Mouse (Mus musculus): Measurements from ENCODE around the gene Psmd13. TPM values are rescaled to one million over a fixed set of nuclear protein-coding genes. Genes with fewer than 3 reads are reported as not detected.

The Psmd13 gene
- total RNA-seq, 2 experiments from 2014 or later: 155 to 165 TPM

DNA sequence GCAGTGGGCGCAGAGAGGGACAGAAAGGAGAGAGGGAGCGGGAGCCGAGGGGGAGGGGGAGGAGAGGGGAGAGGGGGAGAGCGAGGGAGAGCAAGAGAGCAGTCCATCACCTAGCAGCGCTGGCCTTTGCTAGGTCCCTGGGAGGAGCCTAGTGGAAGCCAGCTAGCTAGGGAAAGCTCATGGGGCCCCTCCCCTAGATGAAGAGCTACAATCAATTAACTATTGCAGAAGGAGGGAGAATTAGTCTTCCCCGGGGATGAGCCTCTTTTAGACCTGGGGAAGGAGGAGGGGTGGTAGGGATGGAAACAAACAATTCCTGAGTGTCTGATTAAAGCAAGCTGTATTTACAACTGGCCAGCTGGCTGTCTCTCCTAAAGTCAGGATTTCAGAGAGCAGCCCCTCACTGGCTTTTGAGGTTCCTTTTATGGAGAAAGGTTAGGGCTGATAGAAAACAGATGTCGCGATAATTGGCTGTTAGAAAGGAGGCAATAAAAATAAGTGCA, 58.0 kb downstream of the Psmd13 start:
- no peak for DNase-seq

GRCm38 (mm10) chr7:140941222-140942051, 59.7 kb downstream of the Psmd13 start, which contains the start of gene Pgghg:
Gene Pgghg, plus strand, starts transcription at chr7:140941391.
- peak; percentile 84 for DNase-seq
- intact Hi-C loops (cut with DNase I): no loop called here

More for the DNA sequence above, 58.0 kb downstream of the Psmd13 start:
- intact Hi-C loops (cut with DNase I): no loop called here

GRCm38 (mm10) chr7:140942341-140942740, 60.6 kb downstream of the Psmd13 start:
- DNase-seq: no peak
- intact Hi-C loops (cut with DNase I): no loop called here

GRCm38 (mm10) chr7:140942811-140943210, 61.0 kb downstream of the Psmd13 start:
- no peak for DNase-seq

DNA sequence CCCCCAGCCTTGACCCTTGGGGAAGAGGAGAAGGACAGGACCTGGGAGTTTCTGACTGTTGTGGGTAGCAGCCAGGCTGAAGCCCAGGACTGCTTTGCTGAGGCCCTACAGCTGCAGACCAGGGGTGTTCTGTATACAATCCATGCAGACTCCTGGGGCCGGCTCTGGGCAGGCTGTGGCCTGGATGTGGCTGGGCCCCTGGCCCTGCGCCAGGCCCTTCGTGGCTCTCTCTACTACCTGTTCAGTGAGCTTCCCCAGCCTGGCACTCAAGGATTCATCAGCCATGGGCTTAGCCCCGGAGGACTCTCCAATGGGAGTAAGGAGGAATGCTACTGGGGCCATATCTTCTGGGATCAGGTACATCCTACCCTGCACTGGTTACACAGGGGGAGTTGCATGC, 61.6 kb downstream of the Psmd13 start:
- no peak for DNase-seq
- intact Hi-C loops (cut with DNase I): no loop called here

More at GRCm38 (mm10) chr7:140942811-140943210, 61.0 kb downstream of the Psmd13 start:
- intact Hi-C loops (cut with DNase I): no loop called here

DNA sequence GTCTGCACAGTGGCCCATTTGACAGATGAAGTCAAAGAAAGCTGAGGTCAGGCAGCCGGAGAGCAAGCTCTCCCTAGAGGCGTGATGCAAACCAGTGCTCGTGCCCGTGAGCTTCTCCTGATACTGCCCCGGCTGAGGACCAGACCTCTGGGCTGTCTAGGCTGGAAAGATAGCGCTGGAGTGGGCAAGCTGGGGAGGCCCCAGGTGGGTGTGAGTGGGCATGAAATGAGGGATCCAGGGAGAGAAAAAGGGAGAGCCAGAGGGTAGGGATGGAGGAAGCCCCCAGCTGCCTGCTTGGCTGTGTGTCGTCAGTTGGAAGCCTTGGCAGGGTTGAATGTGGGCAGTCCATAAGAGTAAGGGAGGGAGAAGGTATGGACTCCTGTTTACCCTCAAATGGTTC, 62.5 kb downstream of the Psmd13 start:
- intact Hi-C loops (cut with DNase I): no loop called here
- no peak for DNase-seq

DNA sequence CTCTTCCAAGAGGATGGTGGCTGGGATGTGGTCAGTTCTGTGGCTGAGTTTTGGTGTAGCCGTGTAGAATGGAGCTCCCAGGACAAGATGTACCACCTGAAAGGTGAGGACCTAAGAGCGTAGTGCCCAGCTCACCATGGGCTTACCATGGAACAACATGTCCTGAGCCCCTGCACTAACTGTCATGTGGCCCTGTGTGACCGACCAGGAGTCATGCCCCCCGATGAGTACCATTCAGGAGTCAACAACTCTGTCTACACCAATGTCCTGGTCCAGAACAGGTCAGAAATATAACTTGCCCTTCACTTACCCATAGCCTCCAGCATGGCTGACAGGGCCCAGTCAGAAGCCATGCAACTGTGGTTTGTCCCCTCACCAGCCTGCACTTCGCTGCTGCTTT, 63.5 kb downstream of the Psmd13 start:
- intact Hi-C loops (cut with DNase I): no loop called here

GRCm38 (mm10) chr7:140946311-140946710, 64.5 kb downstream of the Psmd13 start:
- intact Hi-C loops (cut with DNase I): no loop called here
- DNase-seq: no peak

More for the DNA sequence above, 63.5 kb downstream of the Psmd13 start:
- DNase-seq: no peak

GRCm38 (mm10) chr7:140946980-140947379, 65.2 kb downstream of the Psmd13 start:
- intact Hi-C loops (cut with DNase I): no loop called here
- DNase-seq: no peak

GRCm38 (mm10) chr7:140948161-140948560, 66.4 kb downstream of the Psmd13 start:
- DNase-seq: no peak
- intact Hi-C loops (cut with DNase I): no loop called here

Other genes with a start within 250 kb of the Psmd13 start
- gene Olfr53, start 235.5 kb upstream of the Psmd13 start, total RNA-seq (2021): not detected
- gene Olfr539, start 222.0 kb upstream of the Psmd13 start, total RNA-seq (2021): under 1 TPM; 0.02 to 0.08 TPM
- under 1 TPM; 0.06 to 0.08 TPM for gene Olfr45, start 200.0 kb upstream of the Psmd13 start, total RNA-seq (2021)
- gene Olfr541, start 184.7 kb upstream of the Psmd13 start, total RNA-seq (2021): not detected
- not detected for gene Cyp2e1, start 118.2 kb upstream of the Psmd13 start, total RNA-seq (2021)
- under 1 TPM in 1 of 2 experiments, not detected in 1; 0.24 TPM for gene Syce1, start 94.1 kb upstream of the Psmd13 start, total RNA-seq (2021)
- gene Zfp941, start 59.8 kb upstream of the Psmd13 start, total RNA-seq (2021): 10 to 100 TPM; 10.9 to 15.0 TPM
- not detected for gene Urah, start 47.0 kb upstream of the Psmd13 start, total RNA-seq (2021)
- not detected for gene Scgb1c1, start 36.4 kb upstream of the Psmd13 start, total RNA-seq (2021)
- gene Odf3, start 34.2 kb upstream of the Psmd13 start, total RNA-seq (2021): not detected
- 1 to 10 TPM; 1.4 TPM for gene Gm45785, start 25.6 kb upstream of the Psmd13 start, total RNA-seq (2021)
- 100 to 1,000 TPM in 1 of 2 experiments, 10 to 100 TPM in 1; 93.4 to 112 TPM for gene Ric8a, start 25.0 kb upstream of the Psmd13 start, total RNA-seq (2021)
- 10 to 100 TPM; 23.0 to 25.2 TPM for gene Bet1l, start 24.4 kb upstream of the Psmd13 start, total RNA-seq (2021)
- gene Sirt3, start 341 bp downstream of the Psmd13 start, total RNA-seq (2021): 10 to 100 TPM; 26.0 to 31.3 TPM
- gene Cox8b, start 18.5 kb downstream of the Psmd13 start, total RNA-seq (2021): not detected
- gene Nlrp6, start 38.9 kb downstream of the Psmd13 start, total RNA-seq (2021): under 1 TPM; 0.54 to 0.70 TPM
- 1 to 10 TPM; 3.1 to 4.0 TPM for gene Pgghg, start 59.4 kb downstream of the Psmd13 start, total RNA-seq (2021)
- not detected for gene Ifitm5, start 68.3 kb downstream of the Psmd13 start, total RNA-seq (2021)
- gene Gm45717, start 74.0 kb downstream of the Psmd13 start, total RNA-seq (2021): not detected
- 10 to 100 TPM; 36.6 to 45.9 TPM for gene Ifitm2, start 74.0 kb downstream of the Psmd13 start, total RNA-seq (2021)
- gene Ifitm1, start 85.3 kb downstream of the Psmd13 start, total RNA-seq (2021): 1 to 10 TPM; 2.8 to 5.4 TPM
- gene Ifitm3, start 128.8 kb downstream of the Psmd13 start, total RNA-seq (2021): 10 to 100 TPM in 1 of 2 experiments, 1 to 10 TPM in 1; 8.9 to 12.8 TPM
- not detected for gene Ifitm6, start 136.0 kb downstream of the Psmd13 start, total RNA-seq (2021)
- gene Gm17387, start 147.2 kb downstream of the Psmd13 start, total RNA-seq (2021): not detected
- 100 to 1,000 TPM; 132 to 150 TPM for gene B4galnt4, start 179.1 kb downstream of the Psmd13 start, total RNA-seq (2021)
- gene Pkp3, start 196.2 kb downstream of the Psmd13 start, total RNA-seq (2021): not detected
- 1 to 10 TPM; 2.8 to 2.9 TPM for gene Sigirr, start 218.6 kb downstream of the Psmd13 start, total RNA-seq (2021)
- not detected for gene Ano9, start 235.8 kb downstream of the Psmd13 start, total RNA-seq (2021)
- gene Ptdss2, start 240.4 kb downstream of the Psmd13 start, total RNA-seq (2021): 10 to 100 TPM; 50.1 to 53.9 TPM